Mouse (Mus musculus) midbrain, embryonic 16.5 days (tissue): ENCODE results near the gene Olfr718-ps1. TPM values are rescaled to one million over a fixed set of nuclear protein-coding genes. Genes with fewer than 3 reads are reported as not detected.

Experiments used
- ATAC-seq: fragments of 200-750 bp; cut with Nextera tagmentation; 2 replicates; pipeline ENCODE4 v1.8.0; 2017; ENCODE audit warnings: moderate TSS enrichment
- H3K27ac ChIP-seq: fragments of 300-500 bp; sonication (generic); 2 replicates; pipeline ENCODE4 v1.5.1; 2014; ENCODE audit warnings: mild to moderate bottlenecking, low read length, mixed read lengths
- H3K27me3 ChIP-seq: fragments of 300-500 bp; sonication (generic); 2 replicates; pipeline ENCODE4 v1.6.1; 2014; ENCODE audit warnings: low read depth, low read length, mixed read lengths; ENCODE audit not compliant: control insufficient read depth, insufficient read depth
- H3K36me3 ChIP-seq: fragments of 300-500 bp; sonication (generic); 2 replicates; pipeline ENCODE4 v1.6.1; 2014; ENCODE audit warnings: mild to moderate bottlenecking, low read length, moderate library complexity, mixed read lengths; ENCODE audit not compliant: control insufficient read depth, insufficient read depth
- H3K4me1 ChIP-seq: fragments of 300-500 bp; sonication (generic); 2 replicates; pipeline ENCODE4 v1.6.1; 2014; ENCODE audit warnings: mild to moderate bottlenecking, low read length, mixed read lengths; ENCODE audit not compliant: control insufficient read depth, insufficient read depth
- H3K4me2 ChIP-seq: fragments of 300-500 bp; sonication (generic); 2 replicates; pipeline ENCODE4 v1.6.1; 2014; ENCODE audit warnings: mild to moderate bottlenecking, low read length, mixed read lengths
- H3K4me3 ChIP-seq: fragments of 300-500 bp; sonication (generic); 2 replicates; pipeline ENCODE4 v1.5.1; 2014; ENCODE audit warnings: low read depth, mild to moderate bottlenecking, low read length, moderate library complexity, mixed read lengths
- H3K9ac ChIP-seq: fragments of 300-500 bp; sonication (generic); 2 replicates; pipeline ENCODE4 v1.6.1; 2014; ENCODE audit warnings: low read depth, low read length, mixed read lengths
- H3K9me3 ChIP-seq: fragments of 300-500 bp; sonication (generic); replicated peaks from 2 replicates; pipeline ENCODE4 v1.6.1; 2014; ENCODE audit warnings: mild to moderate bottlenecking, low read length, mixed read lengths; ENCODE audit not compliant: control insufficient read depth, poor library complexity, severe bottlenecking
- WGBS: fragments of 180-500 bp; shearing (Covaris S2); extraction: QIAGEN DNeasy Blood & Tissue Kit; methylation state at CpG from one replicate; pipeline ENCODE4 v1.1.7; 2014; 5-methylcytosine and 5-hydroxymethylcytosine counted together
- polyA plus RNA-seq: library from polyadenylated mRNA; unstranded; fragments of >200 nt; fragmentation: Nextera tagmentation; extraction: Ambion mirVana; gene quantifications from 2 replicates; pipeline ENCODE4 v1.2.1, GENCODE M21; 2015

Olfr718-ps1 gene
- polyA plus RNA-seq, 1 experiment from 2014 or later, result not detected

DNA sequence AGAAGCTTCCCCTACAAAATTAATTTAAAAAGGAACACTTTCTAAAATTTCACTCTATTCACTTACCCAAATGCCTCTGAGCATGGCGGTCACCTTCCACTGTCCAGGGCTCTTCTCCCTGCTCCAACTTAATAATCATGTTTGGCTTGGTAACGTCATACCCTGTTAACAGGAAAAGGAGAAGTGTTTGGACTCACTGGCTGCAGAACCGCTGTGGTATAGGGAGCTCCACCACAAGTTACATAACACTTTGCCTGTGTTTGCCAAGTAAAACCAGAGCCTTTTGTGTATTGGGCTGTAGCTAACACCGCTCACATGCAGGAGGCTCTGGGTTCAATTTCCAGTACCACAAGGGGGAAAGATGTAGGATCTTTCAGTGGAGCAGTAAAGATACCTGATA, 28.6 kb upstream of the Olfr718-ps1 start:
- Histone ChIP-seq H3K9ac (no peak overlapping the region), H3K27me3 (no peaks in the 10 kb centered on the region), H3K27ac (no peak overlapping the region), H3K4me1 (peaks cover 13% of the 10 kb centered on the region), H3K36me3 (peaks cover 65% of the 10 kb centered on the region), H3K9me3 (no peaks in the 10 kb centered on the region; the same call in 1 of the 2 replicates), H3K4me2 (no peak overlapping the region), H3K4me3 (no peak overlapping the region)
- ATAC-seq, result no peak
- WGBS, result 97% methylated on average over 4 of the region's 4 CpGs

DNA sequence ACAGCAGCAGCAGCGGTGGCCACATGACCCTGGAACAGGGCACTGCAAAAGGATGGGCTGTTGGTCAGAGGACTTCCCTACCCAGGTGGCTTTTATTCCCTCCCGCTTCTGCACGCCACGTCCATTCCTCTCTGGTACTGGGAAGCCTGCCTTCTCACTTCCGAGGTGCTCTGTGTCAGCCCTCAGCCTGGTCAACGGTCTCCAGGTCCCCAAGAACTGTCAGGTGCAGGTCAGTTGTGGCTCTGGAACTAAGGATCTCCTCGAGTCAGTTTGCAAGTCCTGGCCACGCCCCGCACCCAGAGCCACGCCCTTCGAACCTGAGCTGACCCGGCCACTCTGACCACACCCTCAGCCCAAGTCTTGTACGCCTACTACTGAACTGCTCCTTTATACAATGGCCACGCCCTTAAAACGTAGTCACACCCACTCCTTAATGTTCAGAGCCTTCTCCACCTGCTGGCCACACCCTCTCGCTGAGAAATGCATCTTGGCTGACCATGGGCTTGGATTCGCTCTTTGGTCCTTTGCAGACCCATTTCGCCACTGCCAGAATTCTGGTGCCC, 18.2 kb upstream of the Olfr718-ps1 start:
- Histone ChIP-seq H3K4me1 (no peaks in the 10 kb centered on the region), H3K27ac (no peak overlapping the region), H3K9ac (no peak overlapping the region), H3K4me3 (no peak overlapping the region), H3K27me3 (no peaks in the 10 kb centered on the region), H3K9me3 (no peaks in the 10 kb centered on the region), H3K36me3 (no peaks in the 10 kb centered on the region), H3K4me2 (no peak overlapping the region)
- WGBS, result 16% methylated on average over 18 of the region's 18 CpGs
- no peak for ATAC-seq

DNA sequence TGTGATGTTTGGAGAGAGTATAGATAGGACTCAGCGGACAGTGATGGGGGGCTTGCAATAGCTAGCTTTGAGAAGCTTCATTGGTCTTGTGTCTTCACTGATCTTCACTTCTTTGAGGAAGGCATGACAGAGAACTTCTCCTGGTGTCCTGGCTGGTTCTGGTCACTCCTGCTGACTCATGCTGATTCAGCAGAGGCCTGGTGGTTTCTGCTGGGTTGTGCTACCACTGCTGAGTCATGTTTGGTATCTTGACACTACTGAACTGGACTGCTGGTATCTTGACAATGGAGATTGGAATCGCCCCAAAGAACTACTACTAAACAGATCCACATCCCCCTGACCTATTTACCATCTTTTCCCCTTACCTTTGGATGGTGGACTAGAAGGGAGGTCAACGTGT, 8.2 kb upstream of the Olfr718-ps1 start:
- no peaks in the 10 kb centered on the region for H3K4me1 ChIP-seq
- H3K9me3 ChIP-seq, result no peaks in the 10 kb centered on the region
- H3K27me3 ChIP-seq, result peaks cover 28% of the 10 kb centered on the region
- no peak overlapping the region for H3K4me3 ChIP-seq
- no peak overlapping the region for H3K27ac ChIP-seq
- H3K9ac ChIP-seq, result no peak overlapping the region
- no peaks in the 10 kb centered on the region for H3K36me3 ChIP-seq
- H3K4me2 ChIP-seq, result no peak overlapping the region
- WGBS, result 89% methylated on average over 3 of the region's 3 CpGs
- no peak for ATAC-seq

DNA sequence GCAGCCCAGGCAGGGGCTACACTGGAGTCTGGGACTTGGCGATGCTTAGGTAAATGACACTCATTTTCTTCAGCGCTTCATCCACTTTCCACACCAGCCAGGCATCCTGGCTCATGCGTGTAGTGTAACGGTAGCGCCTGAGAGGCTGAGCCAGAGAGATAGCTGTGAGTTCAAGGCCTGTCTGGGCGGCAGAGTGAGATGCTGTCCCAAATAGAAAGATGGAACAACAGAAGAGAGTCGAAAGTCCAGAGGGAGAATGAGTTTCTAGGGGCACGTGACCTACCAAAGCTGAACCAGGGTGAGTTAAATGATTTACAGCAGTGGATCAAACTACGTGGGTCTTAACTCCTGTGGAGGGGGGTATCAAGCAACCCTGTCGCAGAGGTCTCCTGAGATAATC, 6.4 kb upstream of the Olfr718-ps1 start:
- no peak for ATAC-seq
- H3K9ac ChIP-seq, result no peak overlapping the region
- no peaks in the 10 kb centered on the region for H3K36me3 ChIP-seq
- 89% methylated on average over 10 of the region's 10 CpGs for WGBS
- no peak overlapping the region for H3K4me3 ChIP-seq
- no peaks in the 10 kb centered on the region for H3K9me3 ChIP-seq
- peaks cover 20% of the 10 kb centered on the region for H3K27me3 ChIP-seq
- H3K4me1 ChIP-seq, result no peaks in the 10 kb centered on the region
- H3K4me2 ChIP-seq, result no peak overlapping the region
- no peak overlapping the region for H3K27ac ChIP-seq

DNA sequence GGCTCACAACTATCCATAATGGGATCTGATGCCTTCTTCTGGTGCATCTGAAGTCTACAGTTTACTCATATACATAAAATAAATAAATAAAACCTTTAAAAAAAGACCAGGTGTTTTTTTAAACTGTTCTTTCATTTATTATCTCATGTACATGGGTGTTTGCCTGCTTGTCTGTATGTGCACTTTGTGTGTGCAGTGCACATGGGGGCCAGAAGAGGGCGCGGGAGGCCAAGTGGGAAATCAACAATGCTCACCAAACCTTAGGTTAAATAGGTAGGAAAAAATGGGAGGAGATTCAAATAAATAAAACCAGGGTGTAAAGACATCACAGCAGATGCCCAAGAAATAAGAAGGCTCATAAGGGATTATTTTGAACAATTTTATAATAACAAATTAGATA, 2.7 kb upstream of the Olfr718-ps1 start:
- H3K36me3 ChIP-seq, result no peaks in the 10 kb centered on the region

DNA sequence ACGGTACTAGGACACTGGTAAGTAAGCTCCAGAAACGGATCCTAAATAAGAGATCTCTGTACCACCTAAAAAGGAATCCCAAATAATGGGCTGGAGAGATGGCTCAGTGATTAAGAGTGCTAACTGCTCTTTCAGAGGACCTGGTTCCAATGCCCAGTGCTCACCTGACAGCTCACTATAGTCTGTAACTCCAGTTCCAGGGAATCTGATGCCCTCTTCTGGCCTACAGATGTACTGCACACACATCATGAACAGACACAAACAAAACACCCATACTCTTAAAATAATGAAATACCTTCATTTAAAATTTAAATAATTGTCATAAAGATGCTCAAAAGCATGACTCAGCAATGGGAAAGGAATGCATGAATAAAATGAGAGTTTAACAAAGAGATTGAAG, 2.2 kb upstream of the Olfr718-ps1 start:
- 97% methylated on average over 2 of the region's 2 CpGs for WGBS
- ATAC-seq, result no peak

More for the DNA sequence above, 2.7 kb upstream of the Olfr718-ps1 start:
- ATAC-seq, result no peak
- WGBS, result 90% methylated on average over 2 of the region's 2 CpGs
- Histone ChIP-seq H3K27ac (no peak overlapping the region), H3K27me3 (no peaks in the 10 kb centered on the region), H3K9me3 (no peaks in the 10 kb centered on the region), H3K4me3 (no peak overlapping the region), H3K4me2 (no peak overlapping the region), H3K4me1 (no peaks in the 10 kb centered on the region), H3K9ac (no peak overlapping the region)

DNA sequence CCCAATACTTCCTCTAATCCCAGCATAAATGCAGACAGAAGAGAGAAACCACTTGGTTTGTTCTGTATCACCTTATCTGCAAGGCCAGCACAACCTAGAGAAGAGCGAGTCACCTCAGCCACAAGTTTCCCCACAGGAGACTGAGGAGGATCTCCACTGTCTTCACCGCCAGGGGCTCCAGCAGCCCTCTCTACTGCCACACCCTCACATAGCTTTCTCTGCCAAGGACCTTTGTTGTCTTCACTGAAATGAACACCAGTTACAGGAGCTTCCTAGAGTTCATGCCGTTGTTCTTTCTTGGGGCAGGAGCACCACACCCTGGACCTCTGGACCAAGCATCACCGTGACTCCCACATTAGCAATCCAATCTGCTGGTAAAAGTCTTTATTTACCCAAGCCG, 1.3 kb upstream of the Olfr718-ps1 start:
- Histone ChIP-seq H3K4me1 (no peaks in the 10 kb centered on the region), H3K9ac (no peak overlapping the region), H3K27me3 (no peaks in the 10 kb centered on the region), H3K27ac (no peak overlapping the region), H3K4me3 (no peak overlapping the region), H3K9me3 (no peaks in the 10 kb centered on the region), H3K4me2 (no peak overlapping the region), H3K36me3 (no peaks in the 10 kb centered on the region)
- WGBS, result 89% methylated on average over 5 of the region's 5 CpGs
- ATAC-seq, result no peak

More for the DNA sequence above, 2.2 kb upstream of the Olfr718-ps1 start:
- no peaks in the 10 kb centered on the region for H3K9me3 ChIP-seq
- H3K4me1 ChIP-seq, result no peaks in the 10 kb centered on the region
- no peak overlapping the region for H3K27ac ChIP-seq
- no peak overlapping the region for H3K9ac ChIP-seq
- no peaks in the 10 kb centered on the region for H3K36me3 ChIP-seq
- H3K4me3 ChIP-seq, result no peak overlapping the region
- H3K4me2 ChIP-seq, result no peak overlapping the region
- H3K27me3 ChIP-seq, result no peaks in the 10 kb centered on the region

DNA sequence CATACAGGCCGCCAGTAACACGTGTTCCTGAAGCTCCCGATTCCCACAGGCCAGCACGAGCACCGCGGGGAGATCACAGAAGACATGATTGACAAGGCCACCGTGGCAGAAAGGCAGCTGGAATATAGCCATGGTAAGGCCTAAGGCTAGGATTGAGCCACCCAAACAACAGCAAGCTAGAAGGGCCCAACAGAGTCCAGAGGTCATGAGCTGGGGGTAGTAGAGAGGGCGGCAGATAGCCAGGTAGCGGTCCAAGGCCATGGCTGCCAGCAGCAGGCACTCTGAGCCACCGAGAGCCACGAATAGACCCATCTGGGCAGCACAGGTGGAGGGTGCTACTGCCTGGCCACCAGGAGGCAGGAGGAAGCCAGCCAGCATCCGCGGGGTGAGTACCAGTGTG, 9.8 kb downstream of the Olfr718-ps1 start:
- Histone ChIP-seq H3K4me1 (no peaks in the 10 kb centered on the region), H3K27ac (no peak overlapping the region), H3K4me3 (no peak overlapping the region), H3K9me3 (no peaks in the 10 kb centered on the region), H3K9ac (no peak overlapping the region), H3K27me3 (no peaks in the 10 kb centered on the region), H3K4me2 (no peak overlapping the region), H3K36me3 (no peaks in the 10 kb centered on the region)
- ATAC-seq, result no peak
- 85% methylated on average over 13 of the region's 13 CpGs for WGBS

DNA sequence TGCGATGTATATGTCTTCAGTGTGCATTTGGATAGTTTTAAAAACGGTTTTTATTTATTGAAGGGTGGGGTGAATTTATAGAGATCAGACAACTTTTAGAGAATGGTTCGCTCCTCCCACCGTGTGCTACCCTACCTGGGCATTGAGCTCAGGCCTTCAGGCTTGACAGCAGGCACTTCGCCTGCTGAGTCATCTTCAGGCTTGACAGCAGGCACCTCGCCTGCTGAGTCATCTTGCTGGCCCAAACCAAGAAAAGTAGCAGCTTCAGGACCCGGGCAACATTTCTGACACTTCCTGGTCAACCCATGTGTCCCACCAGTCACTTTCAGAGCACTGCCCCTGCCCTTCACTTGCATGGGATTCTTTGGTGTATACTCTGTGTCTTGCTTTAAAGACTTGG, 12.3 kb downstream of the Olfr718-ps1 start:
- no peak for ATAC-seq
- no peaks in the 10 kb centered on the region for H3K27me3 ChIP-seq
- no peak overlapping the region for H3K4me3 ChIP-seq
- H3K4me1 ChIP-seq, result no peaks in the 10 kb centered on the region
- 90% methylated on average over 7 of the region's 7 CpGs for WGBS
- no peak overlapping the region for H3K4me2 ChIP-seq
- no peak overlapping the region for H3K27ac ChIP-seq
- H3K36me3 ChIP-seq, result no peaks in the 10 kb centered on the region
- H3K9ac ChIP-seq, result no peak overlapping the region
- H3K9me3 ChIP-seq, result no peaks in the 10 kb centered on the region
